Mouse (Mus musculus) embryonic facial prominence, embryonic 13.5 days (tissue): ENCODE results near the gene Tnfrsf18. TPM values are rescaled to one million over a fixed set of nuclear protein-coding genes. Genes with fewer than 3 reads are reported as not detected.

Experiments used
- ATAC-seq: fragments of 200-750 bp; cut with Nextera tagmentation; 2 replicates; pipeline ENCODE4 v1.8.0; 2017; ENCODE audit warnings: low read depth; ENCODE audit not compliant: insufficient number of reproducible peaks, insufficient read depth, low FRiP score, low TSS enrichment
- H3K27ac ChIP-seq: fragments of 300-500 bp; sonication (generic); 2 replicates; pipeline ENCODE4 v1.5.1; 2015; ENCODE audit warnings: moderate library complexity, mild to moderate bottlenecking, inconsistent platforms
- H3K27me3 ChIP-seq: fragments of 300-500 bp; sonication (generic); 2 replicates; pipeline ENCODE4 v1.6.1; 2015; ENCODE audit warnings: mild to moderate bottlenecking, inconsistent platforms
- H3K36me3 ChIP-seq: fragments of 300-500 bp; sonication (generic); 2 replicates; pipeline ENCODE4 v1.6.1; 2015; ENCODE audit warnings: mild to moderate bottlenecking, inconsistent platforms
- H3K4me1 ChIP-seq: fragments of 300-500 bp; sonication (generic); 2 replicates; pipeline ENCODE4 v1.6.1; 2015; ENCODE audit warnings: inconsistent platforms
- H3K4me2 ChIP-seq: fragments of 300-500 bp; sonication (generic); 2 replicates; pipeline ENCODE4 v1.6.1; 2015; ENCODE audit warnings: moderate library complexity, mild to moderate bottlenecking, inconsistent platforms
- H3K4me3 ChIP-seq: fragments of 300-500 bp; sonication (generic); 2 replicates; pipeline ENCODE4 v1.5.1; 2015; ENCODE audit warnings: mild to moderate bottlenecking, inconsistent platforms
- H3K9ac ChIP-seq: fragments of 300-500 bp; sonication (generic); 2 replicates; pipeline ENCODE4 v1.6.1; 2015; ENCODE audit warnings: mild to moderate bottlenecking, inconsistent platforms
- H3K9me3 ChIP-seq: fragments of 300-500 bp; sonication (generic); 2 replicates; pipeline ENCODE4 v1.6.1; 2016; ENCODE audit warnings: inconsistent platforms
- WGBS: fragments of 180-500 bp; shearing (Covaris S2); methylation state at CpG from one replicate; pipeline ENCODE4 v1.1.7; 2015; ENCODE audit warnings: mixed read lengths; 5-methylcytosine and 5-hydroxymethylcytosine counted together
- polyA plus RNA-seq: library from polyadenylated mRNA; unstranded; fragments of >200 nt; fragmentation: Nextera tagmentation; extraction: Ambion mirVana; gene quantifications from 2 replicates; pipeline ENCODE4 v1.2.1, GENCODE M21; 2015

Tnfrsf18 gene
- polyA plus RNA-seq = 3.0 and 4.1 TPM in 2 replicates

GRCm38 (mm10) chr4:156026013-156026412, at the start of gene Tnfrsf18:
Tnfrsf18 (plus strand) TSS chr4:156026164.
- H3K9ac ChIP-seq = peak within 1 kb of the TSS; percentile 41; the same call in 1 of the 2 replicates
- peaks cover 46% of the 10 kb centered on the region for H3K36me3 ChIP-seq
- peaks cover 13% of the 10 kb centered on the region for H3K4me1 ChIP-seq
- WGBS = 53% methylated on average over 4 of the region's 4 CpGs
- no peak within 1 kb of the TSS for H3K4me2 ChIP-seq
- no peak within 1 kb of the TSS for H3K4me3 ChIP-seq
- no peaks in the 10 kb centered on the region for H3K9me3 ChIP-seq
- H3K27ac ChIP-seq = no peak within 1 kb of the TSS
- no peak for ATAC-seq
- H3K27me3 ChIP-seq = no peaks in the 10 kb centered on the region

GRCm38 (mm10) chr4:155981436-155982082, 44.4 kb upstream of the Tnfrsf18 start:
- H3K4me3 ChIP-seq = no peak overlapping the region
- no peaks in the 10 kb centered on the region for H3K36me3 ChIP-seq
- no peak overlapping the region for H3K27ac ChIP-seq
- no peaks in the 10 kb centered on the region for H3K4me1 ChIP-seq
- H3K9me3 ChIP-seq = no peaks in the 10 kb centered on the region
- no peaks in the 10 kb centered on the region for H3K27me3 ChIP-seq
- no peak overlapping the region for H3K9ac ChIP-seq
- ATAC-seq = no peak
- H3K4me2 ChIP-seq = no peak overlapping the region
- 74% methylated on average over 12 of the region's 12 CpGs for WGBS

DNA sequence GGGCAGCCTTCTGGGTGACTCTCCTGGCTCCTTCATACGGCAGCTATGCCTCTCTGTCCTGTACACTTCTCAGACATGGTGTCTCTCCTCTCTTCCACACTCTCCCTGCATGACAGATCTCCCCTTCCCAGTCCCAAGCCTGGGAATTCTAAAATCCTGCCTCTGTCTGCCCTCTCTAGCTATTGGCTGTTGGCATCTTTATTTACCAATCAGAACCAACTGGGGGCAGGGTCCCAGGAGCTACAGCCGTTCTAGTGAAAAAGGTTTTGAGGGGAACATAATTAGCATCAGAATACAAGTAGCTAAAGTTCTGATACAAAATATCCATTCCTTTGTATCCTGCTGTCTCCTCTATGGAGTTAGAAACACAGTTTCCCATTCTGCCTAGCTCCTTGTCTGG, 42.2 kb upstream of the Tnfrsf18 start:
- 14% methylated on average over 2 of the region's 2 CpGs for WGBS
- no peaks in the 10 kb centered on the region for H3K9me3 ChIP-seq

DNA sequence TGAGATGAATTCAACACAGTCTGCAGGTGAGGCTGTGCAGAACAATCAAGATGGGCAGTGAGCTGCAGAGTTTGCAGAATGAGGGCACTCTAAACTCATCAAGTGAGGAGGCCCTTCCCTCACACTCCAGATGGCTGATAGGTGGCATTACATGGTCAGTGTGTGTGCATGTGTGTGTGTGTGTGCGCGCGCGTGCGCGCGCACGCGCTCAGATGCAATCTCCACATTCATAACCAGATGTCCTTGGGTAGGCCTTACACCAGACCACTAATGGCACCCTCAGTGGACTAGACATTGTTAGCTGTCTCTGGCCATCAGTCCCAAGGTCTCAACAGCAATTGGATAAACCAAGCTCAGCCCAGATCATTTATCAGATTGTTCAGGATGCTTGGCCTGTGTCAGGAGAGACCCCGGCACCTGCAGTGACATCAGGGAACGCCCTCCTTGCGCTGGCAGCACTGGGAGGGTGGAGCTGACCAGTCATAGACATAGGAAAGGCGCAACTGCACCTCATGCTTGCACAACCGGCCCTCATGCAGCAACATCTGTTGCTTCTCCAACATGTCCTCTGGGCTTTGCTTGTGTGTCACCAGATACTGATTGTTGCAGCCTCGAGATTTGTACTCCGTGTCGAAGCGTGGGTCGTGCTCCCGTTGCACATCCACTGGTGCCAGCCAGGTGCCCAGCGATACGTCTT, 34.6 kb upstream of the Tnfrsf18 start:
- no peak for ATAC-seq
- Histone ChIP-seq H3K9me3 (no peaks in the 10 kb centered on the region), H3K4me2 (peak overlapping the region; percentile 98), H3K4me3 (peak overlapping the region; percentile 90), H3K4me1 (peaks cover 24% of the 10 kb centered on the region), H3K9ac (peak overlapping the region; percentile 83), H3K27me3 (no peaks in the 10 kb centered on the region), H3K36me3 (peaks cover 19% of the 10 kb centered on the region), H3K27ac (peak overlapping the region; percentile 97; the same call in 1 of the 2 replicates)
- 88% methylated on average over 22 of the region's 22 CpGs for WGBS

More for the DNA sequence above, 42.2 kb upstream of the Tnfrsf18 start:
- H3K36me3 ChIP-seq = no peaks in the 10 kb centered on the region
- H3K9ac ChIP-seq = peak overlapping the region; percentile 41; the same call in 1 of the 2 replicates
- H3K4me1 ChIP-seq = no peaks in the 10 kb centered on the region
- ATAC-seq = no peak
- H3K27ac ChIP-seq = no peak overlapping the region
- H3K4me2 ChIP-seq = no peak overlapping the region
- H3K27me3 ChIP-seq = no peaks in the 10 kb centered on the region
- no peak overlapping the region for H3K4me3 ChIP-seq

- H3K9me3 ChIP-seq = no peaks in the 10 kb centered on the region
- peak overlapping the region; percentile 83 for H3K9ac ChIP-seq
- no peak for ATAC-seq
- WGBS = 30% methylated on average over 37 of the region's 37 CpGs
- peak overlapping the region; percentile 90 for H3K4me3 ChIP-seq
- H3K27ac ChIP-seq = peak overlapping the region; percentile 97
- H3K27me3 ChIP-seq = no peaks in the 10 kb centered on the region
- peak overlapping the region; percentile 98 for H3K4me2 ChIP-seq
- peaks cover 24% of the 10 kb centered on the region for H3K4me1 ChIP-seq
- H3K36me3 ChIP-seq = peaks cover 24% of the 10 kb centered on the region
Measured at GRCm38 (mm10) chr4:155991908-155992230, 34.1 kb upstream of the Tnfrsf18 start.

DNA sequence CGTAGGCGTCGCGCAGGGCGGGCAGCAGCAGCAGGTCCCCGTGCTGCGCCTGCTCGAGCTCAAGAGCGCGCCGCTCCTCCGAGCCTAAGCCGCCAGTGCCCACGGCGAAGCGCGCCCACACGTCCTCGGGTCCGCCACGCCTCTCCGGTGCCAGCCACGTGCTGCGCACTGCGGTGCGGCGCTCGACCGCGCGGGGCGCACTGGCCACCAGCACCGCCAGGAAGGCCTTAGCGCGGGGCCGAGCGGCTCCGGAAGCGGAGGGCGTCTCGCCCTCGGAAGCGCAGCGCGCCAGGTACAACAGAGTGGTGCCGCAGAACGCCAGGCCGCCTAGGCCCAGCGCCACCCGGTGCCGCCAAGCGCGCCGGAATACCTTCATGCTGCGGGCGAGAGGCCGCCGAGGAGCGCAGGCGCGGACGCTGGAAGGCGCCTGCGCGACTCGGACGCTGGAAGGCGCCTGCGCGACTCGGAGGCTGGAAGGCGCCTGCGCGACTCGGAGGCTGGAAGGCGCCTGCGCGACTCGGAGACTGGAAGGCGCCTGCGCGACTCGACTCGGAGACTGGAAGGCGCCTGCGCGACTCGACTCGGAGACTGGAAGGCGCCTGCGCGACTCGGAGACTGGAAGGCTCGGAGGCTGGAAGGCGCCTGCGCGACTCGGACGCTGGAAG, 33.6 kb upstream of the Tnfrsf18 start, which contains the start of the genes B3galt6 and Sdf4:
TSS of gene B3galt6 (minus strand) at position 409 of the 665 bp plus-strand sequence.
TSS of gene Sdf4 (plus strand) at position 632 of the 665 bp plus-strand sequence.
- WGBS = 1% methylated on average over 99 of the region's 99 CpGs
- Histone ChIP-seq H3K27ac (peak within 1 kb of the TSS; percentile 97), H3K36me3 (peaks cover 28% of the 10 kb centered on the region), H3K27me3 (no peaks in the 10 kb centered on the region), H3K4me3 (peak within 1 kb of the TSS; percentile 90), H3K9ac (peak within 1 kb of the TSS; percentile 91), H3K9me3 (no peaks in the 10 kb centered on the region), H3K4me1 (peaks cover 24% of the 10 kb centered on the region), H3K4me2 (peak within 1 kb of the TSS; percentile 98)
- ATAC-seq = peak; percentile 85

DNA sequence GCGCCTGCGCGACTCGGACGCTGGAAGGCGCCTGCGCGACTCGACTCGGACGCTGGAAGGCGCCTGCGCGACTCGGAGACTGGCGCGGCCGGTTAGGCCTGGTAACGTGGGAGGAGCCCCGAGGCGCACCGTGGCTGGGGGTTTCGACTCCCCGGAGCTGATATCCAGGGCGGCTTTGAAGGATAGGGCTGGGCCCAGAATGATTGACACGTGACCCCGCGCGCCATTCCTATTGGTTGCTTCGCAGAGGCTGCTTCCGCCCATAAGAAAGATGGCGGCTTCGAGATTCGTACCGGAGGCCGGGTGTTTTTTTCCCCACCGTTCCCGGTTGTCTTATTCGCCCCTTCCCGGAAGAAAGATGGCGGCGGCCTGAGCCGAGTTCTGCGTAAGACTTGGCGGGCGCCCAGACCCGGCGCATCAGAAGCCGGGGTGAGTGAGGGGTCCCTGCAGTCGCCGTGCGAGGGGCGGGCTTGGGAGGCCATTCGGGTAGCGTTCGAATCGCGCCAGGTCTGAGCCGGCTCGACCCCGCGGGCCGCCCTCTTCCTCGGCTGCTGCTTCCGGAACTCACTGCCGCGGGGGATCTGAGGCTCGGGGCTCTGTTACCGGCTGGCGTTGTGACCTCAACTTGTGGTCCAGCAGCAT, 32.9 kb upstream of the Tnfrsf18 start:
- no peaks in the 10 kb centered on the region for H3K27me3 ChIP-seq
- H3K9me3 ChIP-seq = no peaks in the 10 kb centered on the region
- under 1% methylated on average over 70 of the region's 70 CpGs for WGBS
- peaks cover 35% of the 10 kb centered on the region for H3K36me3 ChIP-seq
- H3K27ac ChIP-seq = peak overlapping the region; percentile 93
- H3K4me2 ChIP-seq = peak overlapping the region; percentile 98
- ATAC-seq = peak; percentile 82
- H3K4me3 ChIP-seq = peak overlapping the region; percentile 90
- H3K4me1 ChIP-seq = peaks cover 24% of the 10 kb centered on the region
- H3K9ac ChIP-seq = peak overlapping the region; percentile 91

- no peaks in the 10 kb centered on the region for H3K9me3 ChIP-seq
- H3K9ac ChIP-seq = peak overlapping the region; percentile 91
- ATAC-seq = no peak
- H3K36me3 ChIP-seq = peaks cover 40% of the 10 kb centered on the region
- peak overlapping the region; percentile 90 for H3K4me3 ChIP-seq
- peak overlapping the region; percentile 93 for H3K27ac ChIP-seq
- peaks cover 24% of the 10 kb centered on the region for H3K4me1 ChIP-seq
- H3K27me3 ChIP-seq = no peaks in the 10 kb centered on the region
- 5% methylated on average over 15 of the region's 15 CpGs for WGBS
- peak overlapping the region; percentile 70 for H3K4me2 ChIP-seq
Measured at GRCm38 (mm10) chr4:155993606-155994005, 32.4 kb upstream of the Tnfrsf18 start.

GRCm38 (mm10) chr4:156004109-156004508, 21.9 kb upstream of the Tnfrsf18 start:
- Histone ChIP-seq H3K4me1 (no peaks in the 10 kb centered on the region), H3K9me3 (no peaks in the 10 kb centered on the region), H3K9ac (no peak overlapping the region), H3K27ac (no peak overlapping the region), H3K36me3 (peaks cover 93% of the 10 kb centered on the region), H3K27me3 (no peaks in the 10 kb centered on the region), H3K4me2 (no peak overlapping the region), H3K4me3 (no peak overlapping the region)
- no peak for ATAC-seq
- 89% methylated on average over 3 of the region's 3 CpGs for WGBS

DNA sequence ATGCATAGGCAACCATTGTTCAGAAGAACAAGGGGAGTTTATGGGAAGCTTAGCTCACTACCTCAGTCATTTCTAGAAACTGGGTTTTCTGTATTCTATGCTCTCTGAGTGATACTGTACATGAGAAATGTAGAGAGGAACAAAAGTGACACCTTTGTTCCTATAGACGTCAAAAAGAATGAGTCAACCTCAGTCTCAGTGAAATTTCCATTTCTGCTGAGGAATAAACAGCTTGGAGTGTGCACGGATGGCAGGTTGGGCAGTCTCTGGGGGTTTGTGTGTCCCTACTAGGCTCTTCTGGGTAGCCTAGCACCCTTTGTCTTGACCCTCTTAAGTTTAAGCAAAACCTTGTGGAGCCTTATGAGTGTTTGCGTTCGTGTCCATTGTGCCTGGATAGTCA, 17.6 kb upstream of the Tnfrsf18 start:
- no peak overlapping the region for H3K4me2 ChIP-seq
- H3K9me3 ChIP-seq = no peaks in the 10 kb centered on the region
- no peak for ATAC-seq
- no peak overlapping the region for H3K27ac ChIP-seq
- H3K4me3 ChIP-seq = no peak overlapping the region
- no peaks in the 10 kb centered on the region for H3K27me3 ChIP-seq
- no peak overlapping the region for H3K9ac ChIP-seq
- WGBS = 93% methylated on average over 4 of the region's 4 CpGs
- no peaks in the 10 kb centered on the region for H3K4me1 ChIP-seq
- H3K36me3 ChIP-seq = peaks cover 93% of the 10 kb centered on the region

DNA sequence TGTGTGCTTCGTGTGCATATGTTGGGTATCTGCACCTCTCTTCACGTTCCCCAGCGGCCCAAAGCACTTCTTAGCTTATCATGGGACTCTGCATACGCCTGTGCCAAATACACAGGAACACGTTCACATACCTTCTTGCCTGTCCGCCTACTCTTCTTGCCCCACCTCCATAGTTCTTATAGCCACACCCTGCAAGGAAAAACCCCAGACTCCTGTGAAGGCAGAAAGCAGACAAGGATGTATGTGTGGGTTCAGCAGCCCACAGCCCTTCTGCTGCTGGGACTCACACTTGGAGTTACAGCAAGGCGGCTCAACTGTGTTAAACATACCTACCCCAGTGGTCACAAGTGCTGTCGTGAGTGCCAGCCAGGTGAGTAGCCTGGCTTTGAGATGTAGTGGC, 12.3 kb upstream of the Tnfrsf18 start, which contains the start of gene Tnfrsf4:
TSS of gene Tnfrsf4 (plus strand) at position 207 of the 400 bp plus-strand sequence.
- Histone ChIP-seq H3K9ac (no peak within 1 kb of the TSS), H3K4me1 (no peaks in the 10 kb centered on the region), H3K4me2 (no peak within 1 kb of the TSS), H3K9me3 (no peaks in the 10 kb centered on the region), H3K27me3 (no peaks in the 10 kb centered on the region), H3K36me3 (peaks cover 54% of the 10 kb centered on the region), H3K27ac (no peak within 1 kb of the TSS), H3K4me3 (no peak within 1 kb of the TSS)
- WGBS = 81% methylated on average over 8 of the region's 8 CpGs
- no peak for ATAC-seq
